Mouse (Mus musculus) naive thymus-derived CD4-positive, alpha-beta T cell, adult 2 months (primary cell): ENCODE data around the gene Slc16a14.

Experiments
- DNase-seq: peaks from one replicate; pipeline ENCODE4 v3.0.0-alpha.2; 2011; ENCODE audit warnings: low read depth

Gene Slc16a14

DNA sequence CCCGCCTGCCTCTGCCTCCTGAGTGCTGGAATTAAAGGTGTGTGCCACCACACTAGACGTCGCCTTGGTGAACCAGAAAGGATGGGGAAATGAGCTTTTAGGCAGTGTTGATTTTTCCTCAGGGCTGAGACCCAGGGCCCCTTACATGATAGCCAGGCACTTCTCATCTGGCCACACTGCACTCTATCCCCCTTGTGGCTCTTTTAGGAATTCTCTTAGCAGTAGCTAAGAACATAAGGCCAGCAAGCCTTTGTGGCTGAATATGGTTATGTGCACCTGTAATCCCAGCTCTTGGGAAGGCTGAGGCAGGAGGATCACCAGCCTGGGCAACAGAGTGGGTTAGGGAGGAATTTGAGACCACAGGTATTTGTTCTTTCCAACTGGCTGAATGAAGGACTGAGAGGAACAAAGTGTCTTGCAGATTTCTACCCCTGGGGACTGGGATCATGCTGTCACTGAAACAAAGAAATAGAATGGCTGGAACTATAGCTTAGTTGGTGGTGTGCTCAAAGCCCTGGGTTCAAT, 68.2 kb downstream of the Slc16a14 start:
- no peak for DNase-seq

DNA sequence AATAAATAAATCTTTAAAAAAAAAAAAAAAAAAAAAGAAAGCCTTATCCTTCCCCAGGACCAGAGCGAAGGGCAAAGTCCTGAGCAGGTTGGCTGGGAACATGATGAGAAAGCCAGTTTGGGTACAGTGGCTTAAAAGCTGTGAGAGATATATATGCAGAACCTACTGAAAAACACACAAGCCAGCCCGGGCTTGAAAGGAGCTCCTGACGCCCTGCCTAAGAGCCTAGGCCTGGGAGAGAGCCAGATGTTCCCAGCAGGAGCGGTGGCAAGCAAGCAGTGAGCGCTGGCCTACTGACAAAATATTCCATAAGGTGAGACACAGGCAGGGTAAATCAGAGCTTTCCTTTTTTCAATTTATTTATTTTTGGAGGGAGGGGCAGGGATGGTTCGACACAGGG, 68.7 kb downstream of the Slc16a14 start:
- no peak for DNase-seq

DNA sequence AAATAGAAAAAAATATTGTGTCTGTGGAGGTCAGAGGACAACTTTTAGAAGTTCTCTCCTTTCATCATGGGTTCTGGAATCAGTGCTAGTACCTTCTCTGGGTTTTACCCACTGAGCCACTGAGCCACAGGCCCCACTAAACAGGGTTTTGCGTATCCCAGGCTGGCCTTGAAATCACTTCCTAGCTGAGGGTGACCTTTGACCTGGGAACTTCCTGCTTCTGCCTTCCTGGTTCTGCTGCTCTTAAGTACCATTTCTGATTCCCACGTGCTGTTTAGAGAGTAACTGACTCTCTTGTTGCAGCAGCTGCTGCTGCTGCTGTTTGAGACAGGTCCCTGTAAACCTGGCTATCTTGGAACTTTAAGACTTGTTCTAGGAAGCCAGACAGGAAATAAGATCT, 70.3 kb downstream of the Slc16a14 start:
- no peak for DNase-seq

DNA sequence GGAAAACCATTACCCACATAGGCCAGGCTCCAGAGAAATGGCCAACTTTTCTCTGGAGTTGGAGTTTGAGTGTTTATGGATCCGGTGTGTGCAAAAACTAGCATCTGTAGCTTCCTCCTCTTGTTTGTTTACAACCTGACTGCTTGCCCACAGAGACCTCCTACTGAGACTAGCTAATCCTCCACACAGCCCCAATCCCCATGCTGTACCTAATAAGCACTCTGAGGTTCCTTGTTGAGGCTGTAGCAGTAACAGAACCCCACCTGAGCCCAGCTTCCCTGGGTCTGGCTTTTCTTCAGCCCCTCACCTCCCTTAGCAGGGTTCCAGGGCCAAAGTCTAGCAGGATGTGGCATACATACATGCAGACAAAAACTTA, 73.7 kb downstream of the Slc16a14 start:
- DNase-seq = no peak

DNA sequence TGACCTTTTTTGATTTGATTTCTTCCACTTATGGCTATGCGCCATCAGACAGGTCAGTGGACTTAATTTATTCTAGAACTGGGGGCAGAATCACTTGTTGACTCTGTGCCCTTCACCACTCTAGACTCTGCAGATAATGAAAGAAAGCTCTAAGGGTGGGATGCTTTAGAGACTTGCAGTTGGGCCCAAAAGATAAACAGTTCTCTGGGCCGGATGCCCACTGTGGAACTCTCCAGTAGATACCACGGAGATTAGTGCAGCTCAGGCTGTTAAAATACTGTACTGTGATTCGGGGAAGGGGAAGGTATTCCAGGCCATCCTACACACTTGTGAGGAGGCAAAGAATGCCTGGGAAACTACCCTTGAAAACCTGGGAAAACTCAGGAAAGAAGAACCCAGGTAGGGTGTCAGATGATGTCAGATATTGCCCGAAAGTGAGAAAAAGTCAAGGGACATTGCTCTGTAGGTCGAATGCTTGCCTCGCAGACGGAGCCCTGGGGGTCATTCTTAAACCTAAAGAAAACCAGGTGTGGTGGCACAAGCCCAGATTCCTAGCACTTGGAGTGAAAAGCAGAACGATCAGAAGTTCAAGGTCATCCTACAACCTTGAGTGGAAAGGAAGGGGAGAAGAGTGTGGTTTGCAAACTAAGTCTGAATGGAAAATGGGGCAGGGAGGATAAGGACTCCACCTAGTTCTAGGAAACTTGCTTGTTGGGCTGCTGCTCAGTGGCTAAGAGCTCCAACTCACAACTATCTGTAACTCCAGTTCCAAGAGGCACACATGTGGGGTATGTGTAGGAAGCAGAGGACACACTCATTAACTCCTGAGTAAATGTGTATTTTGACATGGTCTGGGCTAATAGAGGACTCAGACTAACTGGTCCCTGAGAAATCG, 74.3 kb downstream of the Slc16a14 start:
- DNase-seq = no peak

DNA sequence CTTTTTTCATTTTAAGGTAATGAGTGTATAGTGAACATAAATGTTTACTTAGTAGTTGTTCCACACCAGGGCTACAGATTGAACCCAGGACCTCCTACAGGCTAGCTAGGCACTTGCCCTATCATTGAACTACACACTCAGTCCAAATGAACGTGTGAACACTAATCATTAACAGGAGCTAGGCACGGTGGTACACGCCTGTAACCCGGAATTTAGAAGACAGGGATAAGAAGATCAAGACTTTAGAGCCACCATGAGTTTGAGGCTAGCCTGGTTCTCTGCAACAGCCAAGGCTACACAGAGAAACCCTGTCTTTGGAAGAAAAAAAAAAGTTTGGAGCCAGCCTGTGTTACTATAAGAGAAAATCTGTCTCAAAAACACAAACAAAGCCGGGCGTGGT, 75.3 kb downstream of the Slc16a14 start:
- no peak for DNase-seq
